Mouse (Mus musculus) midbrain, embryonic 13.5 days (tissue): ENCODE measurements around the gene Sap18. TPM values are rescaled to one million over a fixed set of nuclear protein-coding genes. Genes with fewer than 3 reads are reported as not detected.
"Not testable (repeated sequence)": the region's sequence is repeated elsewhere in the genome, so short reads cannot be mapped to it uniquely, and the experiment has no call there.

Source experiments
- ATAC-seq: fragments of 200-750 bp; cut with Nextera tagmentation; 2 replicates; pipeline ENCODE4 v1.8.0; 2017; ENCODE audit warnings: mild to moderate bottlenecking, moderate TSS enrichment, moderate library complexity
- H3K27ac ChIP-seq: fragments of 300-500 bp; sonication (generic); 2 replicates; pipeline ENCODE4 v1.5.1; 2015; ENCODE audit warnings: inconsistent platforms, mild to moderate bottlenecking, moderate library complexity
- H3K27me3 ChIP-seq: fragments of 300-500 bp; sonication (generic); 2 replicates; pipeline ENCODE4 v1.6.1; 2015; ENCODE audit warnings: mild to moderate bottlenecking, inconsistent platforms
- H3K36me3 ChIP-seq: fragments of 300-500 bp; sonication (generic); 2 replicates; pipeline ENCODE4 v1.6.1; 2015; ENCODE audit warnings: mild to moderate bottlenecking, inconsistent platforms
- H3K4me1 ChIP-seq: fragments of 300-500 bp; sonication (generic); replicated peaks from 2 replicates; pipeline ENCODE4 v1.6.1; 2015; ENCODE audit warnings: inconsistent platforms
- H3K4me2 ChIP-seq: fragments of 300-500 bp; sonication (generic); replicated peaks from 2 replicates; pipeline ENCODE4 v1.6.1; 2015; ENCODE audit warnings: moderate library complexity, mild to moderate bottlenecking, inconsistent platforms
- H3K4me3 ChIP-seq: fragments of 300-500 bp; sonication (generic); replicated peaks from 2 replicates; pipeline ENCODE4 v1.5.1; 2015; ENCODE audit warnings: mild to moderate bottlenecking, inconsistent platforms
- H3K9ac ChIP-seq: fragments of 300-500 bp; sonication (generic); replicated peaks from 2 replicates; pipeline ENCODE4 v1.6.1; 2015; ENCODE audit warnings: mild to moderate bottlenecking, inconsistent platforms
- H3K9me3 ChIP-seq: fragments of 300-500 bp; sonication (generic); 2 replicates; pipeline ENCODE4 v1.6.1; 2016; ENCODE audit warnings: mild to moderate bottlenecking, inconsistent platforms
- WGBS: fragments of 180-500 bp; shearing (Covaris S2); methylation state at CpG from one replicate; pipeline ENCODE4 v1.1.7; 2015; 5-methylcytosine and 5-hydroxymethylcytosine counted together
- microRNA-seq: library from miRNA; unstranded; fragments of <30 nt; microRNA quantifications from one replicate; pipeline ENCODE4, GENCODE M21; 2016
- polyA plus RNA-seq: library from polyadenylated mRNA; unstranded; fragments of >200 nt; fragmentation: Nextera tagmentation; extraction: Ambion mirVana; gene quantifications from 2 replicates; pipeline ENCODE4 v1.2.1, GENCODE M21; 2015

Gene Sap18
- polyA plus RNA-seq, 1 experiment from 2014 or later, result 26.9 TPM

GRCm38 (mm10) chr14:57835157-57835556 is 37.2 kb downstream of the Sap18 start:
- H3K36me3 ChIP-seq, result peaks cover 44% of the 10 kb centered on the region
- no peaks in the 10 kb centered on the region for H3K4me1 ChIP-seq
- no peaks in the 10 kb centered on the region for H3K27me3 ChIP-seq
- H3K27ac ChIP-seq, result no peak overlapping the region
- no peak overlapping the region for H3K4me2 ChIP-seq
- no peak overlapping the region for H3K4me3 ChIP-seq
- 95% methylated on average over 10 of the region's 10 CpGs for WGBS
- no peaks in the 10 kb centered on the region for H3K9me3 ChIP-seq
- H3K9ac ChIP-seq, result no peak overlapping the region
- ATAC-seq, result no peak

- Histone ChIP-seq H3K9me3 (no peaks in the 10 kb centered on the region), H3K4me3 (no peak overlapping the region), H3K27me3 (no peaks in the 10 kb centered on the region), H3K27ac (no peak overlapping the region), H3K9ac (no peak overlapping the region), H3K4me2 (no peak overlapping the region), H3K4me1 (no peaks in the 10 kb centered on the region), H3K36me3 (peaks cover 50% of the 10 kb centered on the region)
- no peak for ATAC-seq
- 96% methylated on average over 3 of the region's 3 CpGs for WGBS
Observed at GRCm38 (mm10) chr14:57844535-57844934, 46.6 kb downstream of the Sap18 start.

- H3K4me1 ChIP-seq, H3K4me3 ChIP-seq, H3K9me3 ChIP-seq, H3K4me2 ChIP-seq, H3K9ac ChIP-seq, H3K27ac ChIP-seq, ATAC-seq, H3K27me3 ChIP-seq: not testable (repeated sequence)
- peaks cover 43% of the 10 kb centered on the region for H3K36me3 ChIP-seq
- WGBS, result 86% methylated on average over 5 of the region's 5 CpGs
Observed at GRCm38 (mm10) chr14:57848061-57848460, 50.1 kb downstream of the Sap18 start.

GRCm38 (mm10) chr14:57848646-57849045 is 50.7 kb downstream of the Sap18 start:
- Histone ChIP-seq H3K4me3 (no peak overlapping the region), H3K9ac (no peak overlapping the region), H3K27ac (no peak overlapping the region), H3K4me2 (no peak overlapping the region), H3K36me3 (peaks cover 45% of the 10 kb centered on the region), H3K9me3 (no peaks in the 10 kb centered on the region), H3K4me1 (no peaks in the 10 kb centered on the region), H3K27me3 (no peaks in the 10 kb centered on the region)
- ATAC-seq, result no peak
- 92% methylated on average over 2 of the region's 2 CpGs for WGBS

DNA sequence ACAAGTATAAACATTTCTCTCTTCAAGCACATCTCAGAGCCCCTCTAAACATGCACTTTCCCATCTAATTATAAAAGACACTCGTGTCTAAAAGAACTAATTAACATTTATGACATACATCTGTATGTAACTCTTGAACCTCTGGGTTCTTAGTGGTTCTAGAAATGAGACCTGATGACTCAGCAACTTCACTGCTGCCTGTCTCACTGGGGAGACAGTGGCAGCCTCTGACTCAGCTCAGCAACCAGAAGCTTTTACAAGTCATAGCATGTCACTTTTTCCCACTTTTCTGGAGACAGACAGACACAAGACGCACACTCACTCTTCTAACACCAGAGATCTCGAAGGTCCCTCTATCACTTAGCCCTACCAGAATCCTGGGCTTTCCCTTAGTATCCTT is 52.4 kb downstream of the Sap18 start:
- WGBS, result 87% methylated on average over 3 of the region's 3 CpGs
- no peaks in the 10 kb centered on the region for H3K9me3 ChIP-seq
- no peak overlapping the region for H3K27ac ChIP-seq
- no peak for ATAC-seq
- H3K4me1 ChIP-seq, result no peaks in the 10 kb centered on the region
- no peak overlapping the region for H3K9ac ChIP-seq
- no peak overlapping the region for H3K4me3 ChIP-seq
- H3K36me3 ChIP-seq, result peaks cover 32% of the 10 kb centered on the region
- H3K4me2 ChIP-seq, result no peak overlapping the region
- H3K27me3 ChIP-seq, result no peaks in the 10 kb centered on the region

DNA sequence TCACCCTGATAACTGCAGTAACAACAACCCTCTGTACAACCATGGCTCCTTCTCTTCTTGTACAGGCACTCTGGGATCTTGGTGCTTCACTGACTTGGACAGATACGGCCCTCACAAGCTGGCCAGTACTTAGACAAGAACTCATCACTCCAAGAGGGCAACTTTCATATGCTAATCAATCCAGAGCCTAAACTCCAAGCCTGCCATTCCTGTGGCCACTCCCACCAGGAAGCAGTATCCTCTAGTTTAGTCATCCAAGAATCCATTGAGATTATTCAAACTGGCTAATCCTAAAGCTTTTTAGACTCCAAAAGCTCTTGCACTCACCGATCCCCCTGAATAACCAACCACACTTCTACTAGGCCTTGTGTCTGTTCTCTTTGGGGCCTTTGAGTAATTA is 55.0 kb downstream of the Sap18 start:
- Histone ChIP-seq H3K4me2 (no peak overlapping the region), H3K9ac (no peak overlapping the region), H3K27me3 (no peaks in the 10 kb centered on the region), H3K27ac (no peak overlapping the region), H3K4me1 (no peaks in the 10 kb centered on the region), H3K36me3 (peaks cover 35% of the 10 kb centered on the region), H3K9me3 (no peaks in the 10 kb centered on the region), H3K4me3 (no peak overlapping the region)
- no peak for ATAC-seq
- 51% methylated on average over 2 of the region's 2 CpGs for WGBS

GRCm38 (mm10) chr14:57856037-57856436 is 58.1 kb downstream of the Sap18 start:
- H3K4me2 ChIP-seq, H3K27ac ChIP-seq, H3K27me3 ChIP-seq, H3K4me1 ChIP-seq, H3K9me3 ChIP-seq, ATAC-seq, H3K4me3 ChIP-seq, H3K9ac ChIP-seq: not testable (repeated sequence)
- peaks cover 34% of the 10 kb centered on the region for H3K36me3 ChIP-seq

Small RNAs within 50 kb of the gene (microRNA-seq; reads per million reads assigned to microRNA genes)
- 0.62 reads per million for gene Mir3077

Other genes with a start within 250 kb of the Sap18 start
- 88.9 and 89.0 TPM in 2 replicates for gene Eef1akmt1, start 226.6 kb upstream of the Sap18 start, polyA plus RNA-seq
- gene Xpo4, start 132.8 kb upstream of the Sap18 start, polyA plus RNA-seq, result 16.5 and 17.9 TPM in 2 replicates
- gene Gm49361, start 52.1 kb upstream of the Sap18 start, polyA plus RNA-seq, result not detected in 2 replicates
- gene Lats2, start 39.8 kb upstream of the Sap18 start, polyA plus RNA-seq, result 7.8 and 9.6 TPM in 2 replicates
- gene Ska3, start 28.0 kb downstream of the Sap18 start, polyA plus RNA-seq, result 17.3 and 17.5 TPM in 2 replicates
- 139 and 152 TPM in 2 replicates for gene Mrpl57, start 28.1 kb downstream of the Sap18 start, polyA plus RNA-seq
- 43.9 and 50.3 TPM in 2 replicates for gene Zdhhc20, start 92.1 kb downstream of the Sap18 start, polyA plus RNA-seq
- gene Micu2, start 201.1 kb downstream of the Sap18 start, polyA plus RNA-seq, result 66.6 and 67.0 TPM in 2 replicates